11 mouse cellular contexts compared by ENCODE assay signal in the genomic region with DNA sequence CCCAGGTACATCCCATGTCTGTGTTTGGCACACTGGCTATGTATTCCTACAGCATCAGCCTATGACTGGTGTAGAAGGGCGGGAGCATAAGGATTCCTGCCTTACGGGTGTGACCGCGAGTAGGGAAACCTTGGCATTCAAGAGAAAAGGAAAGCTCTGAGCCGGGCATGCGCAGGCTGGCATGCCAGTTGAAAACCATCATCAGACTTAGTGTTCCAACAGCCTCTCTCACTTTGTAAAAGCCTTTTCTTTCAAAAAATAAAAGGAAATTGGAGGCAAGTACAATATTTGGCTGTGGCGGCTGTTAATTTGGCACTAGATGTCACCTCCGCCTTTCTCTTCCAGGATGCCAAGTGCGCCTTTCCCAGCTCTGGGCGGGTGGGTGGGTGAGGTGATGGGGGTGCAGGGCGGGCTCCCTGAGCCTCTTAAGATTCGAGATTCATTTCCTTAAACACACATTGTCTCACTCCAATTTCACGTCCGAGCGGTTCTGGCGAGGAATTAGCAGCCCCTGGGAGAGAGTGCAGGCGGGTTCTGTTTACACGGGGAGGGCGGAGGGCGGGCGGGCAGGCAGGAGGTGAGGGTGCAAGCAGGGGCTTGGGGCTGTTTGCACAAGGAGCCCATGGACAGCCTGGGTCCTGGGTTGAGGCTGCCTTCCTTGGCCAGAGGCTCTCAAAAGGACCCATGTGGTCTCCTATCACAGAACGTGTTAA. TPM values are rescaled to one million over a fixed set of nuclear protein-coding genes. Genes with fewer than 3 reads are reported as not detected.
DNase-seq lines count a peak whose midpoint lies in the region; ATAC-seq lines count a peak whose summit lies in the region.
"Had no signal": no experiment of that assay in that cellular context is flagged by ENCODE, and none has a peak within 500 bp of the region (broad histone marks: within the 10 kb centered on the region; RNA-seq: fewer than 3 reads in every experiment).

No protein-coding gene starts in this region.

- no peaks in the 10 kb centered on the region for H3K9me3 ChIP-seq in hindbrain, embryonic 11.5 days (ENCODE audit: control insufficient read depth, low read length)
- no peaks in the 10 kb centered on the region for H3K9me3 ChIP-seq in hindbrain, embryonic 10.5 days
- no peaks in the 10 kb centered on the region for H3K9me3 ChIP-seq in neural tube, embryonic 13.5 days
- no peaks in the 10 kb centered on the region for H3K9me3 ChIP-seq in midbrain, embryonic 12.5 days
- H3K9me3 ChIP-seq: liver, embryonic 15.5 days had no signal

- intact Hi-C loops in left cerebral cortex, postnatal 4 days (cut with DNase I) = no loop called here

- 56% methylated on average over 22 of the region's 22 CpGs for WGBS in hindbrain, embryonic 11.5 days
- WGBS in hindbrain, embryonic 10.5 days = 60% methylated on average over 22 of the region's 22 CpGs
- WGBS in neural tube, embryonic 13.5 days = 56% methylated on average over 22 of the region's 22 CpGs
- 43% methylated on average over 22 of the region's 22 CpGs for WGBS in midbrain, embryonic 12.5 days

- no peak overlapping the region for H3K9ac ChIP-seq in hindbrain, embryonic 11.5 days (ENCODE audit: low read depth, low read length)
- no peak overlapping the region for H3K9ac ChIP-seq in neural tube, embryonic 13.5 days
- no peak overlapping the region for H3K9ac ChIP-seq in midbrain, embryonic 12.5 days (replicated peaks)
- H3K9ac ChIP-seq: liver, embryonic 15.5 days had no signal

- ATAC-seq in hindbrain, embryonic 11.5 days (ENCODE audit: low FRiP score) = no peak
- ATAC-seq in neural tube, embryonic 13.5 days (ENCODE audit: low read depth) = no peak
- no peak for ATAC-seq in midbrain, embryonic 12.5 days (ENCODE audit: low FRiP score, low read depth)

- no peak overlapping the region for H3K4me2 ChIP-seq in hindbrain, embryonic 11.5 days (replicated peaks; ENCODE audit: low read depth, low read length)
- H3K4me2 ChIP-seq in neural tube, embryonic 13.5 days = no peak overlapping the region
- H3K4me2 ChIP-seq in midbrain, embryonic 12.5 days (replicated peaks) = no peak overlapping the region
- H3K4me2 ChIP-seq: liver, embryonic 15.5 days had no signal

- H3K4me1 ChIP-seq in hindbrain, embryonic 11.5 days (replicated peaks; ENCODE audit: control insufficient read depth, insufficient read depth, low read length) = 0 out of 2 replicates have a peak, but pooled peaks cover 5% of the 10 kb centered on the region
- peaks cover 66% of the 10 kb centered on the region for H3K4me1 ChIP-seq in hindbrain, embryonic 10.5 days (replicated peaks)
- peaks cover 67% of the 10 kb centered on the region for H3K4me1 ChIP-seq in neural tube, embryonic 13.5 days (replicated peaks)
- peaks cover 47% of the 10 kb centered on the region for H3K4me1 ChIP-seq in midbrain, embryonic 12.5 days
- H3K4me1 ChIP-seq: liver, embryonic 15.5 days had no signal

- H3K36me3 ChIP-seq in hindbrain, embryonic 11.5 days (ENCODE audit: control insufficient read depth, insufficient read depth, low read length) = no peaks in the 10 kb centered on the region
- no peaks in the 10 kb centered on the region for H3K36me3 ChIP-seq in hindbrain, embryonic 10.5 days
- H3K36me3 ChIP-seq in neural tube, embryonic 13.5 days = no peaks in the 10 kb centered on the region
- H3K36me3 ChIP-seq in midbrain, embryonic 12.5 days = no peaks in the 10 kb centered on the region
- H3K36me3 ChIP-seq: liver, embryonic 15.5 days had no signal

- no peak for DNase-seq in hindbrain, embryonic 11.5 days (ENCODE audit: low spot score)
- no peak for DNase-seq in hindbrain, embryonic 10.5 days (ENCODE audit: low spot score)
- DNase-seq in neural tube, embryonic 10.5 days (ENCODE audit: extremely low spot score, low spot score) = no peak
- DNase-seq in thymus, postnatal 4 days = no peak
- DNase-seq in left cerebral cortex, postnatal 4 days = no peak
- DNase-seq: heart, postnatal 36 days; thymus, adult 18-20 months had no signal

- H3K27me3 ChIP-seq in hindbrain, embryonic 11.5 days (ENCODE audit: control insufficient read depth, insufficient read depth, low read length) = no peaks in the 10 kb centered on the region
- H3K27me3 ChIP-seq in hindbrain, embryonic 10.5 days (ENCODE audit: insufficient read depth, poor library complexity, severe bottlenecking) = peaks cover 30% of the 10 kb centered on the region
- no peaks in the 10 kb centered on the region for H3K27me3 ChIP-seq in neural tube, embryonic 13.5 days
- H3K27me3 ChIP-seq in midbrain, embryonic 12.5 days = 0 out of 2 replicates have a peak, but pooled peaks cover 3% of the 10 kb centered on the region

- H3K27ac ChIP-seq in hindbrain, embryonic 11.5 days (ENCODE audit: low read depth, low read length) = peak overlapping the region; percentile 36; the same call in 1 of the 2 replicates
- H3K27ac ChIP-seq in hindbrain, embryonic 10.5 days = no peak overlapping the region
- H3K27ac ChIP-seq in neural tube, embryonic 13.5 days (replicated peaks) = peak overlapping the region; percentile 78
- H3K27ac ChIP-seq in midbrain, embryonic 12.5 days (replicated peaks) = 0 out of 2 replicates have a peak overlapping the region, but pooled peaks have one; percentile 15
- H3K27ac ChIP-seq: layer of hippocampus, adult 2 months; liver, embryonic 15.5 days had no signal

- no peak overlapping the region for H3K4me3 ChIP-seq in hindbrain, embryonic 11.5 days (ENCODE audit: low read depth, low read length)
- H3K4me3 ChIP-seq in hindbrain, embryonic 10.5 days = no peak overlapping the region
- H3K4me3 ChIP-seq in neural tube, embryonic 13.5 days = no peak overlapping the region
- H3K4me3 ChIP-seq in midbrain, embryonic 12.5 days = no peak overlapping the region
- H3K4me3 ChIP-seq: layer of hippocampus, adult 2 months; liver, embryonic 15.5 days had no signal

RNA-seq across cellular contexts. Expression of gene Cacna2d2, which starts 49.5 kb away (rescaled TPM):
- polyA plus RNA-seq in hindbrain, embryonic 11.5 days (2014; fragmentation: Nextera tagmentation; extraction: Ambion mirVana) = 2.0 and 4.2 TPM in 2 replicates
- 0.87 and 2.9 TPM in 2 replicates for polyA plus RNA-seq in hindbrain, embryonic 10.5 days (2016; fragmentation: Nextera tagmentation; extraction: Ambion mirVana)
- 8.1 and 8.6 TPM in 2 replicates for polyA plus RNA-seq in neural tube, embryonic 13.5 days (2015; fragmentation: Nextera tagmentation; extraction: Ambion mirVana)
- 3.7 and 4.1 TPM in 2 replicates for polyA plus RNA-seq in midbrain, embryonic 12.5 days (2016; fragmentation: Nextera tagmentation; extraction: Ambion mirVana)
- total RNA-seq in left cerebral cortex, postnatal 4 days (2021) = 10 to 100 TPM; 31.9 to 50.0 TPM
